1 mouse cellular context compared by ENCODE assay signal in genomic region chr4:59803358-59803757, GRCm38 (mm10).
TF ChIP-seq lines count a peak whose summit lies in the region.

No protein-coding gene starts in this region.

TF ChIP-seq in CH12.LX, 34 proteins besides CTCF, POLR2A, EP300 and RAD21 (continued from another document):
- TF ChIP-seq MEF2A (IDR thresholded peaks at IDR 0.05; ENCODE audit: borderline replicate concordance, low read depth, low read length) (peak; percentile 96), MYC (IDR thresholded peaks at IDR 0.05; ENCODE audit: low read depth, low read length) (peak; percentile 93)
TF ChIP-seq in CH12.LX: peak in this region for 22.
